Mouse (Mus musculus) layer of hippocampus, postnatal 14 days (tissue): ENCODE data around the gene Cdc42bpa. TPM values are rescaled to one million over a fixed set of nuclear protein-coding genes. Genes with fewer than 3 reads are reported as not detected.

Experiments used
- DNase-seq, 2 experiments: peaks; one replicate each; pipeline ENCODE4 v3.0.0; 2021 to 2022; ENCODE audit warnings: low spot score in 2 of 2, mixed read lengths in 1 of 2
- long read RNA-seq, 2 experiments: library from polyadenylated mRNA; stranded (forward); transcript quantifications; one replicate each; pipeline ENCODE4 v2.0.0; 2021
- total RNA-seq, 2 experiments: library from RNA; stranded (reverse); gene quantifications; 2 replicates each; pipeline ENCODE4 v1.2.3; 2021

Cdc42bpa gene
- total RNA-seq: 100 to 1,000 TPM; 214 to 233 TPM
- long read RNA-seq, experiment 1, partial matches to known transcripts: 3 of 18 reads
- long read RNA-seq, experiment 1, other reads (novel, unspliced or antisense): 15 of 18 reads
- long read RNA-seq, experiment 2, partial matches to known transcripts: 4 of 17 reads
- long read RNA-seq, experiment 2, other reads (novel, unspliced or antisense): 11 of 17 reads

- peak; percentile 67 to 70 for DNase-seq
Measured at GRCm38 (mm10) chr1:179959721-179960542, at the start of gene Cdc42bpa. Gene Cdc42bpa, plus strand, starts transcription at chr1:179960472.

DNA sequence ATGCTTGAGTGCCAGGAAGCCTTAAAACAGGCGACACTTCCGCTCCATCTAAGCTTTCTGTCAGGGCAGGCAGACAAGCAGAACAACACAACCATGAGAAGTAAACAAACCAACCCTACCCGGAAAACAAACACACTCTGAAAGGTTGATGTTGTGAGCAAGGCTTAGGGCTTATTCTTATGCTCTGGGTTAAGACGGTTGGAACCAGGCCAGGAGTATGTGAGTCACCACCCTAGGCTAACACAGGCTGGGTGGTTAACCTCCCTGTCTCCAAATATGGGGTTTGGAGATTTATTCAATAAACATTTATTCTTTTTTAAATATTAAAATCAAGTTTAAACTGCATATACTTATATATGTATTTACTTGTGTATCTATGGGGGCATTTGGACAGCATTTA, 46.8 kb upstream of the Cdc42bpa start:
- no peak for DNase-seq

GRCm38 (mm10) chr1:179917036-179917435, 43.2 kb upstream of the Cdc42bpa start:
- no peak for DNase-seq

DNA sequence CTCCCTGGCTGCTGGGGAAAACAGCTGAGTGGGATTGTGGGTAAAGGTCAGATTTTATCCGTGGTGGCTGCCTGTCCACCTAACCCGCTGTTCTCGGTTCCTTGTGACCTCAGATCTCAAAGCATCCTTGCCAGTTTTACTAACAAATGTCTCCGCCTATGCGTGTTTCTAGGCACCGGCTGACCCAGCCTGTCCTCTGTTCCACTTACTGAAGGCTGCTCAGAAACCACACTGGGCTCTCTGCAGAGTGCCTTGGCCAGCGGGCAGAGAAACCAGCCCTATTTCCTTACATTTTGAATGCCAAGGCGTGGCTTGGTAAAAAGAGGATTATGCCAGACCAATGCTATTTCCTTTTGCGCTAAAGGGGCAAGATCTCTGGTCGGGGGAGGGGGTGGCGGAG, 42.8 kb upstream of the Cdc42bpa start:
- DNase-seq: no peak

- DNase-seq: no peak
Measured at GRCm38 (mm10) chr1:179919656-179920436, 40.4 kb upstream of the Cdc42bpa start.

- no peak for DNase-seq
Measured at GRCm38 (mm10) chr1:179923661-179924405, 36.4 kb upstream of the Cdc42bpa start.

- no peak for DNase-seq
Measured at GRCm38 (mm10) chr1:179926240-179926639, 34.0 kb upstream of the Cdc42bpa start.

DNA sequence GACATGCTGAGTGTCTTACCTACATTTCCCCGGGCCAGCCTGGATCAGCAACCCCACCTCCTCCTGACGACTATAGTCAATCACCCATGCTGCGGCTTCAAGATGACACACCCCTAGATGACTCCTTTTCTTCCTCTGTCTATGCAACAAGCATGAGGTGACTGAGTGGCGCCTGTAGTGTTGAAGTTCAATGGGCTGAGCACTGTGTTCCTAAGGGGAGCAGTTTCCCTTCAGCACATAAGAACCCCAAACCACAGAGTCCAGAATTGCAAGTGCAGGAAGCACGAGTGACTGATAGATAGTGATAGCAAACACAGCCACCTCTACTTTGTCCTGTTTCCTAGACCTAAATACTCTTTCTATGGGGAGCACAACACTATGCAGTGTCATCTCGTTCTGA, 33.2 kb upstream of the Cdc42bpa start:
- DNase-seq: no peak

DNA sequence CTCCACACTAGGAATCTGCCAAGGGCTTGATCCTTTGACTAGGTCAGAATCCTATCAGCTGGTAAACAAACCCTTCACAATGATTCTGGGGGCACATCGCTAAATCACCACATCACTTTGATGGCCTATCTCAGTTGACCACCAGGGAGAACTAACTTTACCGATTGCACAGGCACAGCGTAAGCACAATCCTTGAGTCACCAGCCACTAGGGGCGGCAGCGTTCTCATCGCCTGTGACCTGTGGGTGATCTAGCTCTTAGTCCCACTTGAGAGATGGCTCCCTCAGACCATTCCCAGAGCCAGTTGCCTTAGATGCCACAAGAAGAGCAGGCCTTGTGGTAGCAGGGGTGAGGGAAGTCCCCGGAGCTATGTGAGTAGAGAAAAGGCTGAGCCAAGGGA, 31.4 kb upstream of the Cdc42bpa start:
- DNase-seq: no peak

DNA sequence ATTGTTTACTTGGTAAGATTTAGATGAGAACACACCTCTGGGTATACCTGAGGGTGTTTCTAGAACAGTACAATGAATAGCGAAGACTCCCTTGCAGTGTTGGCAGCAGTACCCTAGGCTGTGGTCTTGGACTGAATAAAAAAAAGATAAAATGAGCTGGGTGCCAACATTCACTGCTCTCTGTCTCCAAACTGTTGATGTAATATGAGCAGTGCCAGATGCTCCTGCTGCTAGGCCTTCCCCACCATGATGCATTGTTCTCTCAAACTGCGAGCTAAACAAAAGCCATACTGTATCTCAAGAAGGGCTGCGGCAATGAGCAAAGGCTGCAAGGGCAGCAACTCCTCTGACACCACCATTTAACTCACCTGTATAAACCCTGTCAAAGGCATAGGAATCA, 29.0 kb upstream of the Cdc42bpa start:
- DNase-seq: no peak

DNA sequence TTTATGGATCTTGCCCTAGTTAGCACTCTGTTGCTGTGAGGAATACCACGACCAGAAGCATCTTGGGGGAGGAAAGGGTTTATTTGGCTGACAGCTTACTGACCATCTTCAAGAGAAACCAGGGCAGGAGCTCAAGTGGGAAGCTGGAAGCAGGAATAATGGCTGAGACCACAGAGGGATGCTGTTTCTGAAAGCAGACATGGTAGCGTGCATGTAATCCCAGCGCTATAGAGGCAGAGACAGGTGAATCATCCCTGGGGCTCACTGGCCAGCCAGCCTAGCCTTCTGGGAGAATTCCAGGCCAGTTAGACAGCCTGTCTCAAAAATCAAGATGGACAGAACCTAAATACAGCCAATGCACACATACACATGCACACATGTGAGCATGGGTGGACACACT, 26.2 kb upstream of the Cdc42bpa start:
- DNase-seq: no peak

DNA sequence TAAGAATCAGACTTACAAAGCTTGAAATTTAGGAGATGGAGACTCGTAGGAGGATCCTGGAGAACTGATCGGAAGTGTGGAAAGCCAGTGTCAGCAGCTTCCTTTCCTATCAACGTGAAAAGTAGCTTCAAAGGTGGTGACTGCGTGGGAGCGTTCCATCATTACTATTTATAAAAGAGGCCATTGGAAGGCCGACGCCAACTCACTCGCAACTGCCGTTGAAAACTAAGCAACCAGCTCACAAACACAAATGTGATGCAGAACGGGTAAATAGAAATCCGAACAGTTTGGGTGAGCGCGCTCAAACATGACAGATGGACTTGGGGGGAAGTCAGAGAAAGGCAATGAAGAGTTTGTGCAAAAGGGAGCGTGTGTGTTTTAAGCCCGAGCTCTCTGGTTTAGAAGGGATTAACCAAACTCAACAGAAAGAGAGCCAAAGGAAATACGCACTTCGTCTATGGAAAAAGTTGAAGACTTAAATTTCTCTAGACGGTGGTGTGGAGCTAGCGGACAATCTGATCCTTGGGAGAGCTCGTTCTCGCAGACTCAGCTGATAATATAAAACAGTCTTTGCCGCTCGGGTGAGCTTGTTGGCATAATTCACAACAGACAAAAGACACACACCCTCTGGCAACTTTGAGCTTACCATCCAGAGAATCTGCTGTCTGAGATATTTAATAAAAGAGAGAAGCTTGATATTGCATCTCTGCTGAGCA, 20.0 kb upstream of the Cdc42bpa start:
- DNase-seq: peak; percentile 48 to 76

- DNase-seq: no peak
Measured at GRCm38 (mm10) chr1:179940787-179941352, 19.4 kb upstream of the Cdc42bpa start.

DNA sequence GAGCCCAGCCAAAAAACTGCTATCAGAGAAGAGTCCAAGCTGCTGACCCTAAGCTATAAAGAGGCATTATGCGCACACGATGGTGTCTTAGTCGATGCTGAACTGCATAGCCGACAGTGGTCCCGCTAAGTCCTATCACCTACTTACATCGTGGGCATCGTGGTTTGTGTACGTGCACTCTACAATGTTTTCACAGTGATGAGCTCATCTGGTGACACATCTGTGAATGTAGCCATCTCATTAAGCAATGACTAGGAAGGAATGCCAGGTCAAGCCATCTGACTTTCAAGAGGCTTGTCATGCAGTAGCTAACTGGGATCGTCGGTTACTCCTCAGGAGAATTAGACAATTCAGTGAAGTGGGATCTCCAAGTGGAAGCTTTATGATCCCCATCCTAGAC, 15.3 kb upstream of the Cdc42bpa start:
- no peak for DNase-seq

GRCm38 (mm10) chr1:179946616-179947015, 13.7 kb upstream of the Cdc42bpa start:
- no peak for DNase-seq

DNA sequence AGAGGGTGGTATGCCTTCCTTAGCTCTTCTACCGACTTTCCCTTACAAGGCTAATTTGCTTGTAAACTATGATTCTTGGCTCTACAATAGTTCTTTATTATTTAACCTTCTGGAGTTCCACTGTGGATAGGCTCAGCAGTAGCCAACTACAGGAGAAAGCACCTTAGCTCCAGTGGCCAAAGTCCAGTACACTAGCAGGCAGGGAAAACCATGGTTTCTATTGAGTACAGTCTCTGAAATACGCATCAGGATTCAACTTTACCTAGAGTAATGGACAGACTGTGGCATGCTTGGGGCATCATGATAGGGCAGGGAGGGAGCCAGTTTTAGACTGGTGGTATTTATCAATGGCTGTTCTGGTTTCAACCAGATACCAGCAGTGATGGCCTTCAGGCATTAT, 12.6 kb upstream of the Cdc42bpa start:
- no peak for DNase-seq

- no peak for DNase-seq
Measured at GRCm38 (mm10) chr1:179951597-179951996, 8.7 kb upstream of the Cdc42bpa start.

DNA sequence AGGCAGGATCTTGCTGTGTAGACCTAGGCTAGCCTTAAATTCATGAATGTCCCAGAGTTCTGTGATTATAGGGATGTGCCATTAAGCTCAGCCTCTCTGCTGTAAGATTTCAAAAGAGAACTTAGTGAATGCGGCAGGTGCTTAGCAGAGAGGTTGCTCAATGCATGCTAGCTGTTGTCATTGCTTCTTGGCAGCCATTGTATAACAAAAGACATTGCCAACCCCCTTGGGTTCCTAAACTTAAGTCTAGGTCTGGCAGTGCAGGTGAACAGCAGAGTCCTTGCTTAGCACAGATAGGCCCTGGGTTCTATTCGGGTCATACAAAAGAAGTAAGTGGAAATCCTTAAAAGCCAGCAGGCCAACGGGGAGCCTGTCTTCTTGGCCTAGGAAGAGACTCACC, 7.0 kb upstream of the Cdc42bpa start:
- no peak for DNase-seq

- no peak for DNase-seq
Measured at GRCm38 (mm10) chr1:179957431-179957830, 2.8 kb upstream of the Cdc42bpa start.
